Mouse (Mus musculus) right cerebral cortex, postnatal 36 days (tissue): ENCODE measurements around the gene Tcea3.

Experiments used
- DNase-seq, 2 experiments: peaks; one replicate each; pipeline ENCODE4 v3.0.0; 2022; ENCODE audit warnings: low spot score in 2 of 2, mixed read lengths in 1 of 2

The Tcea3 gene

DNA sequence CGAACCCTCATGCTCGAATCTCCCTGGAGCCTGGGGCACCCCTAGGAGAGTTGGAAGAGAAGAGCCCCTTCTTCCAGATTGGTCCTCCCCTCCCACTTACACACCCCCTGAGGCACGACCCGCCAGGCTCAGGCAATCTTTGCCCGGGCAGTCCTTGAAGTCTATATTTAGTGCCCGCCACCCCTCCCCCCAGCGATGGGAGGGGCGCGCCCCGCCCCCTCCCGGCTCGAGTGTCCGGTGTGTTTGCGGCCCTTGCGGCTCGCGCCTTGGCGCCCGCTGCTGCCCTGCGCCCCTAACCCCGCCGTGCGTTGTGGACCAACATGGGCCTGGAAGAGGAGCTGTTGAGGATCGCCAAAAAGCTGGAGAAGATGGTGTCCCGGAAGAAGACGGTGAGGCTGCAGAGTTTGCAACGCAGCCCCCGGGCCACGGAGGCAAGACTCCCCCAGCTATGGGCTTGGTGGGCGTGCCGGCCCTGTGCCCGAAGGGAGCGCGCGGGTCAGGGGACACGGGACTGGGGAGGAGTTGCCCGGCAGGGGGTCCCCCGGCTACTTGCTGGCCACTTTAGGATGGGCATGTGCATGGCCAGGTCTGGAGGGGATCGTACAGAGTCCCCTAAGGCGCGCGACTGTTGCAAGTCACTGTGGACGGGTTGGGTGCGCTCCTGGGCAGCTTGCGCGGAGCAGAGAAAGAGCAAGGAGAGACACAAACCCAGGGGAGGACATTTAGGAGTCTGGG is at the start of gene Tcea3:
Gene Tcea3, plus strand, starts transcription at position 1 of the 735 bp plus-strand sequence.
- no peak for DNase-seq

DNA sequence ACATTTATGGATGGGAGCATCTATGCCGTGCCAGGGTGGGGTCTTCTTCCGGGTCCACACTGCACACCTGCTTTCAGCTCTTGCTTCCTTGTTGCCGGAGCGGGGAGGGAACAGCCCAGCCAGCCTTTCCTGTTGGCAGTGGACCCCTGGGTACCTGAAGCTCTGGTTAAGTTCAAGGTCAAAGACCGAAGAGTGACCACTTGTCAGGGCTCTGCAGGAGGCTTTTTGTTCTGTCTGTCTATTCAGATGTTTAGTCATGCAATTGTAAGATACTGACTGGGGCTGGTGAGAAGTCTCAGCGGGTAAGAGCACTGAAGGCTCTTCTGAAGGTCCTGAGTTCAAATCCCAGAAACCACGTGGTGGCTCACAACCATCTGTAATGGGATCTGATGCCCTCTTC is 48.7 kb upstream of the Tcea3 start:
- DNase-seq: no peak

DNA sequence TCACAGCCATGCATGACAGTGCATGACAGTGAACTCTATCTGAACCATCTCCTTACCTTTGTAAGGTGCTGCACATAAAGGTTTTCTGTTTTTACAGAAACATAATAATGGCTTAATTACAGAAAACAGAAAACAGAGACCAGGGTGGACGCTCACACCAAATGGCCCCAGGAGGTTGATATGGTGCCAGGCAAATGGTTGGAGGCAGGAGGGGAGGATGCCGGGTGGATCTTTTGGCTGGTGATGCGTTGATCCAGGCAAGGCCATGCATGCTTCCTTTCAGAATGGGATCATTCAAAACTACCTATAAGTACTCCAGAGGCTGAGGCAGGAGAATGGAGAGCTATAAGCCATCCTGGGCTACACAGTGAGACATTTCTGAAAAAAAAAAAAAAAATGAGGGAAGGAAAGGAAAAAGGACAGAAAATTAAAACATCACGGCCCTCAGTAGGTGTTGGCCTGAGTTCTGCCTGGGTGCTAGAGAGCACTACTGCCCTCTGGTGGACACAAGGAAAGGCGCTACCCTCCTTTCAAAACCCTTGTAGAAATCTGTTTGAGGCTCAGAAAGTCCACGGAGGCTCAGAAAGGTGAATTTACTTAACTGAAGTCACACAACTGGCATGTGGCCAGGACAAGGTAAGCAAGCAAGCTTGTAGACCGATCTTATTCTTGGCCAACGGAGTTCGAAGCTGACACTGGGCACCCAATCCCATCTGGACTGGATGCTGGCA is 47.8 kb upstream of the Tcea3 start:
- DNase-seq: no peak

DNA sequence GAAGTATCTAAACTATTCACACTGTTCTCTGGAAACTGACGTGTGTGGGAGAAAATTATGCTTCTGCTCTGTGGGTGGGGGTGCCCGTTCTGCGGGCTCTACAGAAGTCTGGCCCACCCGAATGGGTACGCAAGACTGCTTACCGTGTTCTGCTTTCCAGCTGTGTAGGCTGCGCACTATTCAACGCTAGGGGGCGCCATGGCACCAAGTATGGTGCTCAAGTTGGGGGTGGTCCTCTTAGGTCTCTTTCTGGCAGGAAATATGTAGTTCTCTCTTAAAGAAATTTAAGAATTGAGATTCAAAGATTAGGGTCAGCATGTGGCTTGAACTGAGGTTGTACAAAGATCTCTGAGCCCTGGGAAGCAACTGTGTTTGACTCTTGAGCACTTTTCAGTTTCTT is 45.0 kb upstream of the Tcea3 start:
- DNase-seq: no peak

GRCm38 (mm10) chr4:136204775-136205174 is 42.8 kb upstream of the Tcea3 start:
- no peak for DNase-seq

DNA sequence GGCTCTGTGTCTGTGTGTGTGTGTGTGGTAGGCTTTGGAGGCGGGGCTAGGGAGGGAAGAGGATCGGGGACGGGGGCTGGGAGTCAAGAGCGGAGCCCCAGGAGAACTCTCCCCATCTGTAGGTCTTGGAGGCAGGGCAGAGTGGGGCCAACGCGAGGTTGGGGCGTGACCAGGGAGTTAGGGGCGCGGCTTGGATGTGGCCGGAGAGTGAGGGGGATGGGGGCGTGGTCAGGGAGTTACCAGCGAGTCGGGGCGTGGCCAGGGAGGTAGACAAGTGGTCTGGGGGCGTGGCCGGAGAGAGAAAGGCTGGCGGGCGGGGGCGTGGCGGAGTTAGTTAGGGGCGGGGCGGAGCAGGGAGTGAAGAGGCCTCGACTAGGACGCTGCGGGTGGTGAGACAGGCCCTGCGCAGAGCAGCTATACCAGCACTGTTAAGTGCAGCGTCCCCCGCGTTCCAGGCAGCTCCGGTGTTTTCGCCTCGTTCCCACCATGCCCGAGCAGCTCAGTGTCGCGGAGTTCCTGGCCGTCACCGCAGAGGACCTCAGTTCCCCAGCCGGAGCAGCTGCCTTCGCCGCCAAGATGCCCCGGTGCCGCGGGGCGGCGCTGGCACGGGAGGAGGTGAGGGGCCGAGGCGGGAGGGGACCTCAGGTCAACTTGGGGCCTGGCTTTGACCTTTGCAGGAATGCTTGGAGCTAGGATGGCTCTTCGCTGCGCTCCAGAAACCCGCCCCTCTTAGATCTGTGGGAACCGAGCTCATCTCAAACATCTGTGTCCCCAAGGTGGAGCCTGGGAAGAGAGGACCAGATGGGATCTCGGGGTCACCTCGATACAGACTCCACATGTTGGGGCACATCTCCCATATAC is 41.3 kb upstream of the Tcea3 start, which contains the start of gene Asap3:
Gene Asap3, plus strand, starts transcription at position 333 of the 861 bp plus-strand sequence.
- peak; percentile 71 to 79 for DNase-seq

- no peak for DNase-seq
Observed at GRCm38 (mm10) chr4:136206943-136207342, 40.6 kb upstream of the Tcea3 start.

GRCm38 (mm10) chr4:136210931-136211330 is 36.6 kb upstream of the Tcea3 start:
- DNase-seq: no peak

- no peak for DNase-seq
Observed at GRCm38 (mm10) chr4:136213629-136214028, 33.9 kb upstream of the Tcea3 start.

DNA sequence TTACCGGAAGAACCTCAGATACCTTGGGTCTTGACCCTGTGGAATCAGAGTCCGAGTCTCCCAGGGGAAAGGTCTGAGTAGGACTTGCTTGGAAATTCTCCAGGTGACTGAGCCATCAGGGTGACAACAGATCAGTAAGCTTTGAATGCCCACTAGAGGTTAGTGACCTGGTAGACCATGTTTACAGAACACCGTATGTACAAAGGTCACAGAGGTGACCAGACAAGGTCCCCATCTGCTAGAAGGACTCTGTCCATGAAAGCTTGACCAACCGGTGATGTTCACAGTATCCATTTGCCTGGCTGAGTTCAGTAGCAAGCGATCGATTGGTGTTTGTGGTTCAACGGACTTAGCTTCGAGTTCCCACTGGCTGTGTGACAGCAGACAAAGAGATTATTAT is 32.7 kb upstream of the Tcea3 start:
- no peak for DNase-seq

- no peak for DNase-seq
Observed at GRCm38 (mm10) chr4:136215576-136215975, 32.0 kb upstream of the Tcea3 start.

DNA sequence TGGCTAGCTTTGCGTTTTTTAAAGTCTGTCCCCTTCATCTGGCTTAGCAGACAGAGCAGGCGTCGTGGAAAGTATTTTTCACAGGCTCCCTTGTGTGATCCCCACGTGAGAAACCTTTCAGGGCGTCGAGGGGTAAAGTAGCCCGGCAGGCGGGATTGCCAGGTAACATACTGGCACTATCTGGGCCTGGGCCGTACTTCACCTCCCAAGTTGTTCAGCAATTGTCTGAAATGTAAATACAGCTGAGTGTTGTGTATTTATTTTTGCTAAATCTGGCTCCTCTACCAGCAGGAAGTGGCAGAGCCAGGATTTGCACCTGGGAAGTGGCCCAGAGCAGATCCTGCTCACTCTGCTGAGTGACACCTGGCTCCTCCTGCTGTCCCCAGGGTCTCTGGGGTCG is 30.5 kb upstream of the Tcea3 start:
- DNase-seq: no peak

- DNase-seq: no peak
Observed at GRCm38 (mm10) chr4:136218595-136219214, 28.8 kb upstream of the Tcea3 start.

- no peak for DNase-seq
Observed at GRCm38 (mm10) chr4:136220133-136220775, 27.3 kb upstream of the Tcea3 start.

- no peak for DNase-seq
Observed at GRCm38 (mm10) chr4:136223549-136224239, 23.8 kb upstream of the Tcea3 start.

- DNase-seq: no peak
Observed at GRCm38 (mm10) chr4:136224240-136224559, 23.3 kb upstream of the Tcea3 start.

DNA sequence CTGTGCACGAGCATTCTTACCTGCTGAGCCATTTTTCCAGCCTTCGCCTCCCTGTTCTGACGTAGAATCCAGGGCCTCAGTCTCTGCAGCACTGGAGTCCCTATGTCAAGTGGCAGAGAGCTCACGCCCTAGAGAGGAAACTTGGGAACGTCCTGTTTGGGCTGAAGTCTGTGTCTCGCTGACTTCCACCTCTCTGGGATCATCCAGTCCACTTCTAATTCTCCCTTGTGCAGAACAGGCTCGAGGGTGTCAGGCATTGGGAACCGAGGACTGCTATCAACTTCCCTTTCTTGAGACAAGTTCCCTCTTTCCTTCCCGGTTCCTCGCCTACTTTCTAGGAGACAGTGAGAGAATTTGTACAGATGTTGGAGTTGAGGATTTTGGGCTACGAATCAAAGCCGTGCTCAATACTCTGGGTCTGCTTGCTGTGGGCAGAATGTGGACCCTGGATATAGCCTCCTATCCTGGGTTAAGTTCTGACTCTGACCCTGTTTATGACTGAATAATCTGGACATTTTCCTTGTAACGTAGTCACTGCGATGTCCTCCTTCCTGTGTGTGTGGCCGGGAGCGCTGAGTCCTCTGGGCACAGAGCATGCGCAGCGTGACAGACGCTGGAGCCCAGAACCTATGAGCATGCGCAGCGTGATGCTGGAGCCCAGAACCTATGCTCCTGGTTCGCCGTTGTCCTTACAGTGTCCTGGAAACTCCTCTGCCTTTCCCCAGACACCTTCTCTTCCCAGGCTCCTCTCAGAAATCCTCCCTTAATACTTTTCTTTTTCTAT is 22.7 kb upstream of the Tcea3 start:
- no peak for DNase-seq

DNA sequence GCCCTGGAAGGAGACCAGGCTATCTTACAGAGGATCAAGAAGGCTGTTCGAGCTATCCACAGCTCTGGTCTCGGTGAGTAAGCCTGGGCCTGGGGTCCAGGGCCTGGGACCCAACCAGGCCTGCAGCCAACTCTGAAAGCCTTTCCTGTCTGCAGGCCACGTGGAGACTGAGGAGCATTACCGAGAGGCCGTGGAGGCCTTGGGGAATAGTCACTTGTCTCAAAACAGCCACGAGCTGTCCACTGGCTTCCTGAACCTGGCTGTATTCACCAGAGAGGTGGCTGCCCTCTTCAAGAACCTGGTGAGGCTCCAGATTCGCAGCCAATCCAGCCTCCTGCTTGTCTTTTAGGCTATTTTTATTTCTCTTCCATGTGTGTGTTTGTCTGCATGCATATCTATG is 20.1 kb upstream of the Tcea3 start:
- DNase-seq: no peak

DNA sequence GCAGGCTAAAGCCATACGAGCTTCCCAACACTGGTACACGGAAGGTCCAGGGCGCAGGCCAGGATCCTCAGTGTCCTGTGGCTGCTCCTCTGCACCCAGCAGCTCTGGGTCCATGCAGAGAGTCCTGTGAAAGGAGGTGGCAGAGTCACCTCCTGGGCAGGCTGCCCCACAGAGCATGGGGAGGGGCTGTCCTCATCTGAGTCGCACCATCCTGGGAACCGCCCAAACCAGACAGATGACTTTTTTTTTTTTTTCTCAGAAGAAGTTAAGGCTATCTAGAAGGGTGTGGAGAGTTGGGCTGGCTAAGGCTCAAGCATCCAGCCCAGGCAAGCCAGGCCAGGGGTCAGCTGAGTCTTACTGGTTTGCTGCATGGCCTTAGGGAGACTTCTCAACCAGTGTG is 18.9 kb upstream of the Tcea3 start:
- DNase-seq: no peak

- DNase-seq: no peak
Observed at GRCm38 (mm10) chr4:136238669-136239068, 8.9 kb upstream of the Tcea3 start.
